Mouse (Mus musculus) ES-E14 (cell line): ENCODE results near the gene Slc52a3.

Source experiments
- HCFC1 ChIP-seq: IDR thresholded peaks from 2 replicates; pipeline ENCODE4 v1.6.1; 2012; ENCODE audit warnings: low read length, inconsistent platforms, borderline replicate concordance; ENCODE audit not compliant: insufficient read depth
- ZC3H11A ChIP-seq: IDR thresholded peaks from 2 replicates; pipeline ENCODE4 v1.6.1; 2012; ENCODE audit warnings: low read depth, mild to moderate bottlenecking, inconsistent platforms, low read length, borderline replicate concordance

- TF ChIP-seq HCFC1 (no peak), ZC3H11A (no peak)
Measured at GRCm38 (mm10) chr2:151982476-151982875, 13.8 kb upstream of the Slc52a3 start.
